Mouse (Mus musculus): ENCODE results near the gene Tspan9. TPM values are rescaled to one million over a fixed set of nuclear protein-coding genes. Genes with fewer than 3 reads are reported as not detected.

Gene Tspan9
- polyA plus RNA-seq, 1 experiment: 49.7 TPM

DNA sequence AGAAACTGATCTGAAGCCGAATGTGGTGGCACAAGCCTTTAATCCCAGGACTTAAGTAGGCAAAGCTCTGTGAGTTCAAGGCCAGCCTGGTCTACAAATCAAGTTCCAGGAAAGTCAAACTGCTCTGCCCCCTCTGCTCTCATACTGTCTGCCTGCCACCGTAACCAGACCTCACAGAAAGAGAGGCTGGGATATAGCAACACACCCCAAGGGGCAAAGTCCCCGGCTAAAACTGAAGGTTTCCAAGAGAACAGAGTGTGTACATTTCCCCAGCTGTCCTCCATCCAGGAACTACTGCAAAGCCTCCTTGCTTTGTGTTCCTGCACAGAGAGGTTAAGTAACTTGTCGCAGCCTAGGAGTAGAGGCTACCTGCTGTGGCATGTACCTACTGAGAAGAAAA is 231.7 kb downstream of the Tspan9 start:
- TF ChIP-seq CTCF (IDR thresholded peaks at IDR 0.05; ENCODE audit: borderline replicate concordance, extremely low read depth, insufficient read depth, insufficient read length) (no peak), POLR2A (IDR thresholded peaks at IDR 0.05; ENCODE audit: borderline replicate concordance, extremely low read depth, insufficient read depth, insufficient read length, poor library complexity, severe bottlenecking) (no peak)
- DNase-seq (ENCODE audit: low read depth): no peak

Other genes starting within 250 kb of the Tspan9 start
- gene Tead4, start 157.2 kb upstream of the Tspan9 start, polyA plus RNA-seq (2012; rRNA removed): 0.28 and 0.81 TPM in 2 replicates
- 38.4 and 39.0 TPM in 2 replicates for gene Tulp3, start 212.3 kb upstream of the Tspan9 start, polyA plus RNA-seq (2012; rRNA removed)
- 35.0 and 43.8 TPM in 2 replicates for gene Rhno1, start 219.3 kb upstream of the Tspan9 start, polyA plus RNA-seq (2012; rRNA removed)
- 38.3 and 70.8 TPM in 2 replicates for gene Foxm1, start 219.4 kb upstream of the Tspan9 start, polyA plus RNA-seq (2012; rRNA removed)
- gene Tex52, start 231.9 kb upstream of the Tspan9 start, polyA plus RNA-seq (2012; rRNA removed): 1.1 and 1.2 TPM in 2 replicates
- not detected in 2 replicates for gene Gm44596, start 231.9 kb upstream of the Tspan9 start, polyA plus RNA-seq (2012; rRNA removed)